Mouse (Mus musculus): Measurements from ENCODE around the gene Mif.
"Not testable (repeated sequence)": the region's sequence is repeated elsewhere in the genome, so short reads cannot be mapped to it uniquely, and the experiment has no call there.

The Mif gene

DNA sequence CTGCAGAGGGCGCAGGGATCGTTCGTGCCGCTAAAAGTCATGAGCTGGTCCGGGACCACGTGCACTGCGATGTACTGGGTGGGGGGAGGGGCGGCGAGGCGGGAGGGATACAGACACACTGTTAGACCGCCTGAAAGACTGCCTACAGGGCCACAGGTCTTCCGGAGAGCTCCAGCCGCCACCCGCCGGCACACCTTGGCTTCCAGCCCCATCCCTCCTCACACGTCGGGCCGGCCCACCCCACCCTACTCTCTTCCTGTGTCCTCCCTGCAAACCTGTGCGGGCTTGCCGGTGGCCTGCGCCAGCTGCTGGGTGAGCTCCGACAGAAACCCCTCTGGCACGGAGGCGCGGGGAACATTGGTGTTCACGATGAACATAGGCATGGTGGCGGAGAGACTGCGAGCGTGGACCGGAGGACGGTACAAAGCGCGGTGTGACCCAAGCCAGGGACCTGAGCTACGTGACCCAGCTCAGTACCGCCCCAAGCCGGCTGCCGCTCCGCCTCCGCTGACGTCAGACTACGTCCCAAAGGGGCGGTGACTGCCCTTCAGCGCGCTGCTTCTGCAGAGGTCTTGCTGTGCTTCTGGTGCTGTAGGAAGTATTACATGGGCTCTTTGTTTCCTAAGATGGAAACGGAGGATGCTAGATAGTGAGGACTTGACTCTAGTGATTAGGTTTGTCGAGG lies at the start of gene Mif:
TSS of gene Mif (minus strand) at position 455 of the 685 bp plus-strand sequence.
- peak; percentile 73 to 87 for DNase-seq (ENCODE audit: low spot score in 2 of 2)

DNA sequence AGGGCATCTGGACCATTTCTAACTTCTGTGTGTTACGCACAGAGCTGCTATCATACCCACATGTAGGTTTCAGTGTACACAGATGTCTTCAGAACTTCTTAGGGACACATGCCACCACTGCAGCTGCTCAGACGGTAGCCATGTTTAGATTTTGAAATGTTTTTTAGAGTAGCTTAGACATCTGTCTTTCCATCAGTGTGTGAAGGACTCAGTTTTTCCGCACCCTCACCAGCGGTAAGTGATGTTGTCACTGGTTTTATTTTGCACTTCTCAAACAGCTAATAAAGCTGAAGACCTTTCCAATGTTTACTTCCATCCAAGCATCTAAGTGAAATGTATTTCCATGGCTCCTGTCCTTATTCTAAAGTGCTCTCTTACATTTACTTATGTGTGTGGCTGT lies 46.8 kb upstream of the Mif start:
- no peak for DNase-seq (ENCODE audit: low spot score in 2 of 2)

GRCm38 (mm10) chr10:75904391-75904790 lies 44.4 kb upstream of the Mif start:
- no peak for DNase-seq (ENCODE audit: low spot score in 2 of 2)

- DNase-seq (ENCODE audit: low spot score in 2 of 2), result no peak
These were observed 38.8 kb upstream of the Mif start for GRCm38 (mm10) chr10:75898846-75899245.

DNA sequence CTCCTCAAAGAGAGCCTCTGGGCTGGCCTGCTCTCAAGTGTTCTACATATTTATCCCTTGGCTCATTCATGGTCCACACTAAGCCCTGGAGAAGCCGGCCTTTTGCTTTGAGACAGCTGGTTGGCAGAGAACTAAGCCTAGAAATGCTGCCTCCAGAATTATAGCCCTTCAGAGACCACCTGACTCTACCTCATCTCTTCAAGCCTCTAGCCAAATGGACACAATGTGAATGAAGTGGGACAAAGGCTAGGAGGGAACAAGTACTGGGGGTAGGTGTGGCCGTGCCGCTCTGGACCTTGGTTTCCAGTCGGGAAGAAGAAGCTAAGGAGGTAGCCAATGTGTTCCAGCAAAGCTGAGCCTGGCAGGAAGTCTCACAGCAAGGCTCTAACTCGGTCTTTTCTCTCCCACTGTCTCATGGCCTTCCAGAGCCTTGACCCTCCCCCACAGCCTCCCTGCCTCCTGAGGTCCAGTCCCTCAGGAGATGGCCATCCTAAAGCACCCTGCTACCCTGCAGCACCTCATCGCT lies 38.1 kb upstream of the Mif start:
- DNase-seq (ENCODE audit: low spot score in 2 of 2), result no peak

GRCm38 (mm10) chr10:75897373-75897772 lies 37.3 kb upstream of the Mif start:
- peak in 1 of 2 experiments; percentile 80 for DNase-seq (ENCODE audit: low spot score in 2 of 2)

DNA sequence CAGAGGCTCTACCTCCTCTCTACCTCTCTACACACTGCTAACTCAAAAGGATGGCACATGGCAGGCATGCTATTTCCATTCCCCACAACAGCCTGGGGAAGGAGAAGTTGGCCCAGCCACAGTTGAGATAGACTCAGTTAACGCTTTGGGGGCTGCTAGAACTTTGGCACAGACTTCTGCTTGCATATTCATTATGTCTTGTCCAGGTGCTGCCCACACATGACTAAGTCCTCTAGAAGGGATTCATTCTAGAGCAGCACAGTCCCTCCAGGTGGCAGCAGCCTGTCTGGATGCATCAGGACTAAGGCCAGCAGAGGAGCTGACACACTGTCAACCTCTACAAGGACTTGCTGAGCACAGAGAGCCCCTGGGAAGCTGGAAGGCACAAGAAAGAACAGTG lies 36.2 kb upstream of the Mif start:
- DNase-seq (ENCODE audit: low spot score in 2 of 2), result peak in 1 of 2 experiments; percentile 73

- DNase-seq (ENCODE audit: low spot score in 2 of 2), result no peak
These were observed 35.7 kb upstream of the Mif start for GRCm38 (mm10) chr10:75895730-75896129.

GRCm38 (mm10) chr10:75894601-75895000 lies 34.6 kb upstream of the Mif start:
- DNase-seq (ENCODE audit: low spot score in 2 of 2), result no peak

DNA sequence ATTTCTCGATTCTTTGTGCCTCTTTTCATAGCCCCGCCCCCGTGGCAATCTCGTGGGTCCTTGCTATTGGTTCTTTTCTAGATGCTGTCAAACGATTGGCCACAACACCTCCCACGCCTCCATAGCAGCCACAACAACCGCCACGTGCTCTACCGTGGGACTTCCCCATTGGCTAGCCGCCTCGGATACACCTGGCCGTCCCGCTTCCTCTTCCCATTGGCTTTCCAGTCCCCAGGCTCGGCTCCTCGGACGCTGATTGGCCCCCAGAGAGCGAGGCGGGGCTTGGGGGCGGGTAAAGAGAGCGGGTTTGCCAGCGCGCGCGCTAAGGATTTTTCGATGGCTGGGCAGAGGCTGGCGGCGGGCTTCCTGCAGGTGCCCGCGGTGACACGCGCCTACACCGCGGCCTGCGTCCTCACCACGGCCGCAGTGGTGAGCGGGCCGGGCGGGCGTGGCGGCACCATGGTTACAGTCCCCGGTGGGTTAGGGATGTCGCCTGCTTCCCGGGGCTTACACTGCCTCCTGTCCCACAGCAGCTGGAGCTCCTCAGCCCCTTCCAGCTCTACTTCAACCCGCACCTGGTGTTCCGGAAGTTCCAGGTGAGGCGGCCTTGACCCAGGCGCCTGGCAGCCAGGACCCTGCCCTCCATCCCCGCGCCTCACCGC lies 33.2 kb upstream of the Mif start, which contains the start of gene Derl3:
TSS of gene Derl3 (plus strand) at position 325 of the 662 bp plus-strand sequence.
- peak; percentile 98 to 99 for DNase-seq (ENCODE audit: low spot score in 2 of 2)

DNA sequence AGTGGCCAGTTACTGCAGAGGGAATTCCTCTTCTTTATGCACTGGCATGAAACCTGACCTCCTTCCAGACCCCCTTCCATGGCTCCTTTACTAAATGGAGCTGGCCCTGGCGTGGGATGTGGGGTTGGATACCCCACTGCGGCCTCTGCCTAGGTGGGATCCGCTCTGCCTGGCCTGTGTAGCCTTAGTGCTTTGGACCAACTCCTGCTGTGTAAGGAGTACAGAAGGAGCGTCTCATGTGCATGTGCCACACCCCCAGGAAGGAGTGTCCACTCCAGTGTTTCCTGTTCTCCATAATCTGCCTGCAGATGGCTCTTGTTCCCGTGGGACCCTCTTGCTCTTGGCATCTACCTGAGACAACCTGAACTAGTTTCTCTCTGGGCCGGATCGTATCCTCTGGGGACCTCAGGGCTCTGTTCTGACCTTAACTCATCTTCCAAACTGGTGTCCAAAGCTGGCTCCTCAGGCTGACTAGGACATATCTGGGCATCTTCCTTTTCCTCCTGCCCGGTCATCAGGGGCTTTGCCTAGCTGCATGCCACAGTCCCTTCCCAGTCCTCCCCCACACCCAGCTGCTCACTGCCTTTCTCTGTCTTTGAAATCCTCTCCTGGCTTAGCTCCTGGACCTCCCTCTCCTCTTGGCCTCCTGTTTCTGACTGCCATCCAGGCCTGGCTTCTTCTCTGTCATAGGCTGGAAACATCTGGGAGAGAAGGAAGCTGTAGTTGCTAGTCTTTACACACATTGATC lies 29.5 kb upstream of the Mif start:
- no peak for DNase-seq (ENCODE audit: low spot score in 2 of 2)

GRCm38 (mm10) chr10:75887504-75887903 lies 27.5 kb upstream of the Mif start:
- not testable (repeated sequence) for DNase-seq (ENCODE audit: low spot score in 2 of 2)

DNA sequence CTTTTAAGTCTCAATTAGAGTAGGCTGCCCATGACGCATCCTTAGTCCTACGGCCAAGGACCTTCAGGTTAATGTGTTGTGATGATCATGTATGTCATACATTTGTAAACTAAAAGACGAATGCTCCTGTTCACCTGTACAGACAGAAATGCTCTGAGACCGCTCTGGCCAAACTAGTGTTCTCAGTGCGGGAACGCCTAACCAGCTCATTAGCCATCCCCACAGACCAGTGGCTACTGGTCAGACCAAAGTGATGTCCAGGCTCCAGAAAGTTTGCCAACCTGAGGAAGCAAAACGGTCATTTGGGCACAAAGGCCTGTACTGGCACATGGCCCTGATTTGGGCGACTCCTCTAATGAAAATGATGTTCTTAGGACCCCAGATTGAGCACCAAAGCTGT lies 24.7 kb upstream of the Mif start:
- DNase-seq (ENCODE audit: low spot score in 2 of 2), result no peak

DNA sequence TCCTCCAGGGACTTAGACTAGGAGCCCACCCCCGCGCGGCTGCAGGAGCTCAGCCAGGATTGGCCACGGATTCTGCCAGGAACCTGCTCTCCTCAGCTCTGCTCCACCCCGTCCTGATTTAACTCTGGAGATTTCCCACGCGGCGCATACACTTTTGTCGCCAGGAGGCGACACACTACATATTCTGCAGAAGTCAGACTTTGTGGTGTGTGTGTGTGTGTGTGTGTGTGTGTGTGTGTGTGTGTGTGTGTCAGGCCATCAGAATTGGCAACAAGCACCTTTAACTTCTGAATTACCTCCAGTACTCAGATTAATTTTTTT lies 23.2 kb upstream of the Mif start:
- peak; percentile 69 to 88 for DNase-seq (ENCODE audit: low spot score in 2 of 2)

DNA sequence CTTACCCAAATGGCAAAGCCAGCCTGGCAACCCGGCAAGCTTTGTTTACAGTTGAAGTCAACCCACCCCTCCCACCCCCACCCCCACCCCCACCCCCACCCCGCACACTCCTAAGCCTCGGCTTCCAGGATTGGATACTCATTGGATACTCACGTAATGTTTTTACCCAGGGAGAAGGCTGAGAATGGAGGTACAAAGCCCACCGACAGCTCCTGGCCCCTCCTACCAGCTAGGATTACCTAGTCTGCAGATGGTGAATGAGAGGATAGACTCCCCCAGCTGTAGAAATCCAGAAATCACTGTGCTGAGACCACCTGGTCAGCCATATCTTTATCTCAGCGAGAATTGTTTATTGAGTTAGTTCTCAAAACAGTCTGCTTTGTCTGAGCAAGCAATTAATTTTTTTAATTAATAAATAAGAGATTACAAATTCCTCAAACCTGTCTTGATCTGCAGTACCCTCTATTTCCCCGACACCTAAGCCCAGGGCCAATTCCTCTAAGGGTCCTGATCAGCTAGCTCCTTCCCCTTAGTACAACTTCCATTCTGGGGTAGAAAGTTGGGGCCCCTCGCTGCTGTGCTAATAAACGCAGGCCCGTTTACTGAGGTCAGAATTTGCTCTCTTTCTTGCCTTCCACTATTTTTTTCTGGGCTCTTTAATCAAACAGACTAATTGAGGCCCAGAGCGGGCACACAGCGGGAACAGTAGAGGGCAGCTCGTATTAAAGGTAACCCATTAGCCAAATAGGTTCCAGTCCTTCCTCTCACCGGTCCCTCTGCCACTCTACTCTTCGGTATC lies 22.6 kb upstream of the Mif start:
- no peak for DNase-seq (ENCODE audit: low spot score in 2 of 2)

GRCm38 (mm10) chr10:75881578-75882432 lies 21.8 kb upstream of the Mif start:
- no peak for DNase-seq (ENCODE audit: low spot score in 2 of 2)

DNA sequence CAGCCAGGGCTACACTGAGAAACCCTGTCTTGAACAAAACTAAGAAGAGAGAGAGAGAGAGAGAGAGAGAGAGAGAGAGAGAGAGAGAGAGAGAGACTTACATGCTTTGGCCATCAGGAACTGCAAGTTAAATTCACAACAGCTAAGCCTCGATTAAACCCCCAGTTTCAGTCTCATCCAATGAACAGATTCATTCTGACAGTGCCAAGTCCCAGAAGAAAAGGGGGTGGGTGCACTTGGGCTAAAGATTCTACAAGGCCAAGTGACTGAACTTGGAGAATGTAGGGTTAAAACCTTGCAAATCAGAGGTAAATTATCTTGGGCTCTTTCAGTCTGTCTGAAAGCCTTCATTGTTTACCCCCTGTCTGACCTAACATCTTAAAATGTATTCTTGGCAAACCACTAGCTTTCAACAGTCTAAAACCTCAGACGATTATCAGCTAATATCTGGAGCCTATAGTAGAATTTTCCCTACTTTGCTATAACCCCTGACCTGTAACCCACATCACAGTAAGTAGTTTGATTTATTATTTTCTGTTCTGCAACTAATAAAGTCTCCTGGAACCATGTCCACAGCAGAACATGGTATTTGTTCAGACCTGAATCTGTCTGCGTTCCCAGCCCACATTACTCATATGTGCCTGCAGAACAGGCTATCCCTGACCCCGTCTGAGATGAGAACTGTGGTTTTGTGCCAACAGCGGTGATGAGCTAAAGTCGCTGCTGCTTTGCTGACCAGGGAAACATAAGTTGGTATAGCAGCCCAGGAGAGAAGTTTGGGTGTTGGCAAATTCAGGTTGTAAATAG lies 20.9 kb upstream of the Mif start:
- DNase-seq (ENCODE audit: low spot score in 2 of 2), result no peak

DNA sequence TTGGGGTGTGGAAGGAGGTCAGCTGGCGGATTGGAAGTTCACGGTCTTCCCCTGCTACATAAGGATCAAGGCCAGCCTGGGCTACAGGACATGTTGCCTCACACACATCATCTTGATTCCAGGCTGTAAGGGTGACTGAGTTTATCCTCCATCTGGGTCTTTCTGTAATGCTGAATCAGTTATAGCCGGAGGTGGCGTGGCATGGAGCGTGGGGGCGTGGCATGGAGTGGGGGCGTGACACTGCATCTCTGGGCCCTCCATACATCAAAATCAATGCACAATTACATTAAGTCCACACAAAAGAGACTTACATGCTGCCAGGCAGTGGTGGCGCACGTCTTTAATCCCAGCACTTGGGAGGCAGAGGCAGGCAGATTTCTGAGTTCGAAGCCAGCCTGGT lies 20.3 kb upstream of the Mif start:
- no peak for DNase-seq (ENCODE audit: low spot score in 2 of 2)

- DNase-seq (ENCODE audit: low spot score in 2 of 2), result no peak
These were observed 18.8 kb upstream of the Mif start for GRCm38 (mm10) chr10:75878836-75879235.

All from left cerebral cortex, adult 9 months (tissue).